Mouse (Mus musculus): Measurements from ENCODE around the gene Arid3c. TPM values are rescaled to one million over a fixed set of nuclear protein-coding genes. Genes with fewer than 3 reads are reported as not detected.
"Not testable (repeated sequence)": the region's sequence is repeated elsewhere in the genome, so short reads cannot be mapped to it uniquely, and the experiment has no call there.

Gene Arid3c
- polyA plus RNA-seq, 1 experiment from 2014 or later: 0.06 TPM

DNA sequence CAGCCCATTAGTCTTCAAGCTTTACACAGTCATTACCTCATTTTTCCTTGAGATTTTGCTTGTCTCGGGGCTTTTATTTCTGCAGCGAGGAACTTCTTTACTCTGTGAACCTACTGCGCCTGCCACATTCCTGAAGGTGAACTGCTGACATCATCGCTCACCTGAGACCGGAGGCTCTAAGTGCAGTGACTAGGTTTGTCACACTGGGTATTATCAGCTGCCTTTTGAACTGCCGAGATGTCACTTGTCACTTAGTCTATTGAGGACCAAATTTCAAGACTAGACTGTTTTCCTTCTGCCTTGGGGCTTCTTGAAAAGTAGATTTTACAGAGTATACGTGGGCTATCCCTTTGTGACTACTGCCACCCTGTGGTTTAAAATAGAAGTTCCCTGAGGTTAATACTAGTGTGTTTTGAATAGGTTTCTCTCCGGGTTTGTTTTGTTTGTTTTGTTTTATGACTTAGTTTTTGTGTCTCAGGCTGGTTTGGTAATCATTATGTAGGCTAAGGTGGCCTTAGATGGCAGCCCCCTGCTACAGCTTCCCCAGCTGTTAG is 22.7 kb downstream of the Arid3c start:
- Histone ChIP-seq H3K4me2 (replicated peaks; ENCODE audit: low read depth, low read length) (peak overlapping the region; percentile 14; the same call in 1 of the 2 replicates), H3K27ac (ENCODE audit: low read length) (no peak overlapping the region), H3K27me3 (replicated peaks; ENCODE audit: insufficient read depth, low read length) (no peaks in the 10 kb centered on the region), H3K4me3 (ENCODE audit: low read depth, low read length) (no peak overlapping the region), H3K9me3 (ENCODE audit: low read length) (no peaks in the 10 kb centered on the region), H3K36me3 (ENCODE audit: insufficient read depth, low read length) (no peaks in the 10 kb centered on the region), H3K9ac (replicated peaks; ENCODE audit: low read depth) (no peak overlapping the region), H3K4me1 (ENCODE audit: insufficient read depth, low read depth, low read length) (peaks cover 18% of the 10 kb centered on the region; the same call in 1 of the 2 replicates)
- peak; percentile 48 for ATAC-seq
- DNase-seq (ENCODE audit: low spot score): peak; percentile 76
- 22% methylated on average over 8 of the region's 8 CpGs for WGBS
- TF ChIP-seq CTCF (IDR thresholded peaks at IDR 0.05): peak; percentile 80
- TF ChIP-seq EP300 (IDR thresholded peaks at IDR 0.05): no peak

DNA sequence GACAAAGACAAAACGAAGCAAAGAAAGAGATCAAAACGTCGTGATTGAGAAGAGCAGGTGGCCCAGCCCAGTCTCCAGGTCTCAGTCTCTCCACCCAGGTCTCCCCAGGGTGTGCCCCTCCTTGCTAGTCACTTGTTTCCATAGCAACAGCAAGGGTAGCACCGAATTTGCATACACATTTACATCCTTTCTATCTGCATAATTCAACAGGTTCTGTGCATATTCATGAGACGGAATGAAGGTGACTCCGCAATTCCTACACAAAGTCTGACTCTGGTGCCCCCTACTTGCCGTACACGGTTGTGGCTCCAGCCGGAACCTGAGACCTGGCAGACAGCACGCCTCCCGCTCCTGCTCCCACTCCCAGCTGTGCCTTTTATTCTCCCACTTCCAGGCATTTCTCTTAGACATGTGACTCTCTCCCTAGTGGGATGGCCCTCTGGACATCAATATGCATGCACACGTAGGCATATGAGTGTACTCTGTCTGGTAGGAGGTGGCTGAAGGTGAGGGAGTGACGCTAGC is 23.9 kb downstream of the Arid3c start:
- H3K4me2 ChIP-seq (replicated peaks; ENCODE audit: low read depth, low read length): no peak overlapping the region
- no peak overlapping the region for H3K4me3 ChIP-seq (ENCODE audit: low read depth, low read length)
- H3K9ac ChIP-seq (replicated peaks; ENCODE audit: low read depth): no peak overlapping the region
- no peak overlapping the region for H3K27ac ChIP-seq (ENCODE audit: low read length)
- peak; percentile 84 for DNase-seq (ENCODE audit: low spot score)
- no peaks in the 10 kb centered on the region for H3K36me3 ChIP-seq (ENCODE audit: insufficient read depth, low read length)
- ATAC-seq: peak; percentile 76
- H3K9me3 ChIP-seq (ENCODE audit: low read length): no peaks in the 10 kb centered on the region
- H3K27me3 ChIP-seq (replicated peaks; ENCODE audit: insufficient read depth, low read length): no peaks in the 10 kb centered on the region
- no peak for TF ChIP-seq EP300 (IDR thresholded peaks at IDR 0.05)
- peak; percentile 77 for TF ChIP-seq CTCF (IDR thresholded peaks at IDR 0.05)
- peaks cover 9% of the 10 kb centered on the region; the same call in 1 of the 2 replicates for H3K4me1 ChIP-seq (ENCODE audit: insufficient read depth, low read depth, low read length)
- 5% methylated on average over 13 of the region's 13 CpGs for WGBS

DNA sequence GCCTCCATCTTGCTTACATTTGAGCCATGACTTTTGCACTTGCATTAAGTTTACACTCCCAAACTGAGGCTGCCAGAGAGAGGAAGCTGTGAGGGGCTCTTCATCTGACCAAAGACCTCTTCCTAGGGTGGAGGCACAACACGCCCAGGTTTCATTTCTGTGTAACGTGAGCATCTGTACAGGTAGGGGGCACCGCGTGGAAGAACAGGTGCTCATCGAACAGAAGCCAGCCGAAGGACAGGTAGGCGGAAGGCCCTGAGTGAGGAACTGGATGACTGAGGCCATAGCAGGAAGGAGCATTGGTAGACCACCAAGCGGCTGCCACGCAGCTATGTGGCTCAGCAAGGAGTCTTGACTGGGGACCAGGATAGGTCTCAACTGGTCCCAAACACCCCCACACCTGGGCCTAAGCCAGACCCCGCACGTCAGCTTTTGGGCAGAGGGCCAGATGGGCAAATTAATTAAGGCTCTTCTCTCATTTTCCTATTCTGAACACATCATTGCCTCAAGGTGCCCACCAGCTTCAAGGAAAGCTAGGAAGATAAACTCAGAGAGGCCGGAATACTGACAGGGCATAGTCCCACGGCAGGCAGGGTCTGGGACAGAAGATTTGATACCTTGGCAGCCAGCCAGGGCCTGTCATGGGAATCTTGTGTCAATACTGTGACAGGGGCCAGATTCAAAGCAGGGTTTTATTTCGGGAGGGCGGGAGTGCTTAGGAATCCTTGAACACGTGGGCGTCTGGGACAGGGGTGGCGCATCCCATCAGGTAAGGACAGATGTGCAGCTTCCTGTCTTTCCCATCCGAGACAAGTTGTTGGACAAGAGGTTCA is 24.8 kb downstream of the Arid3c start:
- Histone ChIP-seq H3K4me3 (ENCODE audit: low read depth, low read length) (no peak overlapping the region), H3K4me2 (replicated peaks; ENCODE audit: low read depth, low read length) (no peak overlapping the region), H3K9me3 (ENCODE audit: low read length) (no peaks in the 10 kb centered on the region), H3K27ac (ENCODE audit: low read length) (no peak overlapping the region), H3K36me3 (ENCODE audit: insufficient read depth, low read length) (no peaks in the 10 kb centered on the region), H3K27me3 (replicated peaks; ENCODE audit: insufficient read depth, low read length) (no peaks in the 10 kb centered on the region), H3K9ac (replicated peaks; ENCODE audit: low read depth) (no peak overlapping the region), H3K4me1 (ENCODE audit: insufficient read depth, low read depth, low read length) (peaks cover 4% of the 10 kb centered on the region; the same call in 1 of the 2 replicates)
- no peak for TF ChIP-seq CTCF (IDR thresholded peaks at IDR 0.05)
- TF ChIP-seq EP300 (IDR thresholded peaks at IDR 0.05): no peak
- ATAC-seq (no peak), DNase-seq (ENCODE audit: low spot score) (no peak)
- WGBS: 59% methylated on average over 19 of the region's 19 CpGs

DNA sequence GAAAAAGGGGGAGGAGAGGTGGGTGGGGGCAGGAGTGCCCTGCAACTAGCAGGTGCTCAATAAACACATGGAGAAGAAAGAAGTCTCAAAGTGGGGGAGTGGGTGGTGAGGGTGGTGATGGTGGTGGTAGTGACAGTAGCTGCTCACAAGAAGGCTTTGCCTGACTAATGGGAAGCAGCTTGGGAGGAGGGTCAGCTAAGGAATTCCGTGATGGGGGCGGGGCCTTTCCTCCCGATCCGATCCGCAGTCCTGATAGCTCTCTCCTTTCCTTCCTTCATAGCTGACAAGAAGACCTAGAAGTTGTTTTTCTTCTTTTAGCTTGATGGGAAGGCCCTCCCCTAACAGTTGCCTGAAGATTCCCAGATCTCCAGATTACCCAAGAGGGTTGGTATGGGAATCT is 26.3 kb downstream of the Arid3c start:
- WGBS: 1% methylated on average over 5 of the region's 5 CpGs
- Histone ChIP-seq H3K9me3 (ENCODE audit: low read length) (no peaks in the 10 kb centered on the region), H3K4me3 (ENCODE audit: low read depth, low read length) (no peak overlapping the region), H3K27ac (ENCODE audit: low read length) (no peak overlapping the region), H3K9ac (replicated peaks; ENCODE audit: low read depth) (no peak overlapping the region), H3K36me3 (ENCODE audit: insufficient read depth, low read length) (no peaks in the 10 kb centered on the region), H3K27me3 (replicated peaks; ENCODE audit: insufficient read depth, low read length) (no peaks in the 10 kb centered on the region), H3K4me1 (ENCODE audit: insufficient read depth, low read depth, low read length) (peaks cover 4% of the 10 kb centered on the region; the same call in 1 of the 2 replicates), H3K4me2 (replicated peaks; ENCODE audit: low read depth, low read length) (no peak overlapping the region)
- ATAC-seq (no peak), DNase-seq (ENCODE audit: low spot score) (peak; percentile 15)
- no peak for TF ChIP-seq CTCF (IDR thresholded peaks at IDR 0.05)
- TF ChIP-seq EP300 (IDR thresholded peaks at IDR 0.05): no peak

DNA sequence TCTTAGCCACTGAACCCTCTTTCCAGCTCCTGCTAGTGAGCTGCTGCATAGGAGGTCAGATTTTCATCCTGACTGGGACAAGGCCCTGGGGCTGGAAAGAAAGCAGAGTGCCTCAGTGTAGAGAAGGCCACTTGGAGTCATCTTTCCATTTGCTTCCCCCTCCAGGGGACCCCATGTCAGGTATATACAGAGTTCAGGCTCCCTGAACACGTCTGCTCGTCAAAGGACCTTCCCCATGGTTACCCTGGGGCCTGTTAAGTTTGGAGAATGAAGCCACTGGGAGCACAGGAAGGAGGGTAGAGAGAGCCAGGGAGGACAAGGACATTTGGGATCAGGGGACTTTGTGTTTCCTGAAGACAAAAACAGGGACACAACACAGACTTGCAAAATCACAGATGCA is 28.7 kb downstream of the Arid3c start:
- H3K27me3 ChIP-seq (replicated peaks; ENCODE audit: insufficient read depth, low read length); H3K4me2 ChIP-seq (replicated peaks; ENCODE audit: low read depth, low read length); H3K9ac ChIP-seq (replicated peaks; ENCODE audit: low read depth); H3K36me3 ChIP-seq (ENCODE audit: insufficient read depth, low read length); DNase-seq (ENCODE audit: low spot score); H3K27ac ChIP-seq (ENCODE audit: low read length); H3K4me3 ChIP-seq (ENCODE audit: low read depth, low read length); ATAC-seq; H3K9me3 ChIP-seq (ENCODE audit: low read length); H3K4me1 ChIP-seq (ENCODE audit: insufficient read depth, low read depth, low read length): not testable (repeated sequence)
- 68% methylated on average over 2 of the region's 2 CpGs for WGBS

DNA sequence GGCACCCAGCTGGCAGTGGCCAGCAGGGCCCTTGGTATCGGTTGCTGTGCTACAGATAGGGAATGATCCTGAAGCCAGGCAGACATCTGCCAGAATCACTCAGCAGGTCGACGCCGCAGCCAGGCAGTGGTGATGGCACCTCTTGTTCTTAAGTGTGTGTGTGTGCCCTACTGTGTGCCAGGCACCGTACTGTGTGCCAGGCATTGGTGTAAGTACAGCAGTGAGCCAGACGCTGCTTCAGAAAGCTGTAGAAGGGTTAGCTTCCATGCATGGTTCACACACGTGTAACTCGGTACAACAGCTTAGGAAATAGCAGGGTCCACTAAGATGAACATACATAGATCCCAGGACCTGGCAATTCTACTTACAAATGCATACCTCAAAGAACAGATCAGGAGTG is 30.7 kb downstream of the Arid3c start:
- H3K4me2 ChIP-seq (replicated peaks; ENCODE audit: low read depth, low read length); H3K9ac ChIP-seq (replicated peaks; ENCODE audit: low read depth); H3K27me3 ChIP-seq (replicated peaks; ENCODE audit: insufficient read depth, low read length); ATAC-seq; H3K9me3 ChIP-seq (ENCODE audit: low read length); H3K4me3 ChIP-seq (ENCODE audit: low read depth, low read length); DNase-seq (ENCODE audit: low spot score); H3K27ac ChIP-seq (ENCODE audit: low read length); H3K4me1 ChIP-seq (ENCODE audit: insufficient read depth, low read depth, low read length); H3K36me3 ChIP-seq (ENCODE audit: insufficient read depth, low read length): not testable (repeated sequence)
- WGBS: no CpG with 5 or more reads among the region's 8 CpGs

DNA sequence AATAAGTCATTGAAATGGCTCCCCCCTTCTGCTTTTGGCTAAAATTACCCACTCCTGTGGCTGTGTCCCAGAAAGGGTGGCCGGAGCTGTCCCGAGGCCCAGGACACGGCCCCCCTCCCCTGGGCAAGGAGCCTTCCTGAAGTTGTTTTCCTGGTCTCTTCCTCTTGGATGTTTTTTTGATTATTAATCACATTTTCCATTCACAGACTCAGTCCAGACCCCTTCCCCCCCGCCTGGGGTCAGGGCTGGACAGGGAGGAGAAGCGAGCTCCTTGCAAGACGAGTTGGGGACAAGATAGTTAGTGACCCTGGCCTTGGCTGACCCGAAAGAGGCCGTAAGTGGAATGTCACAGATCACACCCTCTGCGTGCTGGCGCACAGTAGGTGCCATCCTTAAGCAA is 31.2 kb downstream of the Arid3c start, which contains the start of gene Il11ra1:
TSS of gene Il11ra1 (plus strand) at position 207 of the 400 bp plus-strand sequence.
- not testable (repeated sequence) for H3K4me3 ChIP-seq (ENCODE audit: low read depth, low read length); H3K9me3 ChIP-seq (ENCODE audit: low read length); DNase-seq (ENCODE audit: low spot score); H3K4me2 ChIP-seq (replicated peaks; ENCODE audit: low read depth, low read length); H3K36me3 ChIP-seq (ENCODE audit: insufficient read depth, low read length); H3K27ac ChIP-seq (ENCODE audit: low read length); H3K9ac ChIP-seq (replicated peaks; ENCODE audit: low read depth); ATAC-seq; H3K4me1 ChIP-seq (ENCODE audit: insufficient read depth, low read depth, low read length); H3K27me3 ChIP-seq (replicated peaks; ENCODE audit: insufficient read depth, low read length)
- WGBS: 69% methylated on average over 8 of the region's 10 CpGs

DNA sequence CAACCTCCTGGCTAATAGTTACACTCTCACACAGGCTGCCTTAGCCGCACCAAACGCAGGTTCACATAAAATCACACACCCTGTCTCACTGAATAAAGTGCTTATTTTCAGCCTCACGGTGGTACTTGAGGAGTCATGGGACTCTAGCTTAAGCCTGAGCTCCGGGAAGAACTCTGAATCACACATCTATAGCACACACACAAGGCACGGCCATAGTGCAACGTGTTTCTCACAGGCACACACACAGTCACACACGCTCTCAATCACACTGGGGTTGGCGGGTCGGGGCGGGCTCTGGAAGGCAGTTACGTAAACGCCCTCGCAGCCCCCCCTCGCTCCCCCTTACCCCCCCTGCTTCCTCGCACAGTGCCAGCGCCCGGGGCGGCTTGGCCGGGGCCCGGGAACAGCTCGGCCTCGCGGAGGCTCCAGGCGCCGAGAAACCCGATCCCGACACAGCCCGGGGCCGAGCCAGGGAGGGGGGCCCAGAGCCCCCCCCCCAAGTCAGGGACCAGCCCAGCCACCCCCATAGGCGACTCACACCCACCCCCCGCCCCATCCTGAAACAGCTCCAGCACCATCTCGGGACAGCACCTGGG is 32.4 kb downstream of the Arid3c start:
- H3K9ac ChIP-seq (replicated peaks; ENCODE audit: low read depth); H3K27ac ChIP-seq (ENCODE audit: low read length); H3K4me2 ChIP-seq (replicated peaks; ENCODE audit: low read depth, low read length); ATAC-seq; H3K36me3 ChIP-seq (ENCODE audit: insufficient read depth, low read length); H3K4me1 ChIP-seq (ENCODE audit: insufficient read depth, low read depth, low read length); H3K27me3 ChIP-seq (replicated peaks; ENCODE audit: insufficient read depth, low read length); H3K9me3 ChIP-seq (ENCODE audit: low read length); DNase-seq (ENCODE audit: low spot score); H3K4me3 ChIP-seq (ENCODE audit: low read depth, low read length): not testable (repeated sequence)
- WGBS: 12% methylated on average over 10 of the region's 32 CpGs

Measured in lung, postnatal 0 days (tissue).